Mouse (Mus musculus) cerebellum, adult (tissue): Measurements from ENCODE around the gene Ces1f.

Experiments
- ATAC-seq: cut with Nextera tagmentation; 2 replicates; pipeline ENCODE4 v1.9.2; 2017; ENCODE audit warnings: mild to moderate bottlenecking, moderate library complexity, mixed read lengths; ENCODE audit not compliant: insufficient number of reproducible peaks, low FRiP score, low TSS enrichment

Gene Ces1f

GRCm38 (mm10) chr8:93217375-93217774, 62.2 kb downstream of the Ces1f start:
- ATAC-seq, result no peak

- ATAC-seq, result no peak
Measured at GRCm38 (mm10) chr8:93211091-93211490, 68.5 kb downstream of the Ces1f start.
